Comparison of ENCODE assay signal across 33 mouse cellular contexts in the genomic region with DNA sequence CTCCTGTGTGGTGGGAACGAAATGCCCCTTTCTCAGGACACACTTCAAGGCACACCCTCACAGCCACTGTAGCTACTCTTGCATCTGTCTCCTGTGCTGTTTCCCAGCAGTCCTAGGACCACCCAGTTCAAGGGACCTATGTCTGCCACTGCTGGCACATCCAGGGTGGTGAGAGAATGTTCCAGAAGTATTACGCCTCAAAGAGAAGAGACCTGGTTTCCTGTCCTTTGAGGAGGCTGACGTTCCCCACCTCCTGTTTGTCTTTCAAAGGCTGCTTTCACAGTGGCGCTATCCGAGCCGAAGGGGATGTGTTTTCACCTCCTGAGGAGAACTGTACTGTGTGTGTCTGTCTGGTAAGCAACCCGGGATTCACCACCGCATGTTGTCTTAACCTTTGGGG. TPM values are rescaled to one million over a fixed set of nuclear protein-coding genes. Genes with fewer than 3 reads are reported as not detected.
A peak's percentile ranks its signal among the peaks of the same experiment; 100 is the strongest.
DNase-seq lines count a peak whose midpoint lies in the region; ATAC-seq and TF ChIP-seq lines count a peak whose summit lies in the region.
"Had no signal": no experiment of that assay in that cellular context is flagged by ENCODE, and none has a peak within 500 bp of the region (broad histone marks: within the 10 kb centered on the region; RNA-seq: fewer than 3 reads in every experiment).

No protein-coding gene starts in this region.

- H3K4me1 ChIP-seq in spleen, adult 2 months (ENCODE audit: control insufficient read depth, insufficient read depth, insufficient read length), result no peaks in the 10 kb centered on the region
- H3K4me1 ChIP-seq in hindbrain, embryonic 10.5 days (replicated peaks), result no peaks in the 10 kb centered on the region
- H3K4me1 ChIP-seq in hindbrain, embryonic 11.5 days (replicated peaks; ENCODE audit: control insufficient read depth, insufficient read depth, low read length), result no peaks in the 10 kb centered on the region
- H3K4me1 ChIP-seq: forebrain, embryonic 15.5 days; hindbrain, embryonic 12.5 days; limb, embryonic 15.5 days; neural tube, embryonic 15.5 days had no signal

- TF ChIP-seq POLR2A in spleen, adult 2 months (IDR thresholded peaks at IDR 0.05; ENCODE audit: low read depth, low read length), result no peak

- no peak overlapping the region for H3K9ac ChIP-seq in hindbrain, embryonic 11.5 days (ENCODE audit: low read depth, low read length)
- H3K9ac ChIP-seq: forebrain, embryonic 15.5 days; hindbrain, embryonic 12.5 days; limb, embryonic 15.5 days; liver, embryonic 13.5 days; neural tube, embryonic 15.5 days had no signal

- TF ChIP-seq CTCF in spleen, adult 2 months (IDR thresholded peaks at IDR 0.05; ENCODE audit: extremely low read depth, insufficient read depth, insufficient read length, insufficient replicate concordance), result no peak

- WGBS in spleen, adult 2 months, result 62% methylated on average over 8 of the region's 8 CpGs
- 76% methylated on average over 8 of the region's 8 CpGs for WGBS in hindbrain, embryonic 10.5 days
- 65% methylated on average over 8 of the region's 8 CpGs for WGBS in hindbrain, embryonic 11.5 days

- no peak overlapping the region for H3K4me3 ChIP-seq in spleen, adult 2 months (ENCODE audit: extremely low read depth, insufficient read depth, insufficient read length)
- no peak overlapping the region for H3K4me3 ChIP-seq in hindbrain, embryonic 10.5 days
- no peak overlapping the region for H3K4me3 ChIP-seq in hindbrain, embryonic 11.5 days (ENCODE audit: low read depth, low read length)
- H3K4me3 ChIP-seq: forebrain, embryonic 15.5 days; hindbrain, embryonic 12.5 days; limb, embryonic 10.5 days; limb, embryonic 15.5 days; liver, embryonic 13.5 days; neural tube, embryonic 15.5 days had no signal

- DNase-seq in spleen, adult 2 months (ENCODE audit: low read depth in 1 of 2, low spot score in 2 of 2), result peak; percentile 14 to 53
- DNase-seq in spleen, postnatal 4 days (ENCODE audit: low spot score in 2 of 2), result no peak
- peak; percentile 75 for DNase-seq in thymus, postnatal 0 days (ENCODE audit: low spot score)
- peak; percentile 54 for DNase-seq in thymus, postnatal 4 days
- no peak for DNase-seq in hindbrain, embryonic 10.5 days (ENCODE audit: low spot score)
- no peak for DNase-seq in hindbrain, embryonic 11.5 days (ENCODE audit: low spot score)
- DNase-seq: adrenal gland, postnatal 36 days; cerebellum, adult 18-20 months; cerebellum, postnatal 25 days; heart, postnatal 14 days; kidney, adult 9 months; kidney, postnatal 10 days; layer of hippocampus, adult 9-11 months; liver, embryonic 13.5 days; lung, adult 18-20 months; lung, postnatal 4 days; midbrain, embryonic 14.5 days; spleen, adult 18-20 months had no signal

- H3K4me2 ChIP-seq in hindbrain, embryonic 11.5 days (replicated peaks; ENCODE audit: low read depth, low read length), result no peak overlapping the region
- H3K4me2 ChIP-seq: forebrain, embryonic 15.5 days; hindbrain, embryonic 12.5 days; limb, embryonic 15.5 days; liver, embryonic 13.5 days; neural tube, embryonic 15.5 days had no signal

- 0 out of 2 replicates have a peak, but pooled peaks have one; percentile 19 for ATAC-seq in common myeloid progenitor, adult 5-6 weeks (replicated peaks; ENCODE audit: low read depth, poor library complexity, severe bottlenecking)
- ATAC-seq in hindbrain, embryonic 11.5 days (ENCODE audit: low FRiP score), result no peak
- ATAC-seq: forebrain, embryonic 15.5 days; intestine, postnatal 0 days; lung, postnatal 0 days had no signal

- H3K36me3 ChIP-seq in spleen, adult 2 months (ENCODE audit: control insufficient read depth, insufficient read depth, low read length), result no peaks in the 10 kb centered on the region
- H3K36me3 ChIP-seq in hindbrain, embryonic 10.5 days, result no peaks in the 10 kb centered on the region
- H3K36me3 ChIP-seq in hindbrain, embryonic 11.5 days (ENCODE audit: control insufficient read depth, insufficient read depth, low read length), result no peaks in the 10 kb centered on the region
- H3K36me3 ChIP-seq: forebrain, embryonic 15.5 days; hindbrain, embryonic 12.5 days; limb, embryonic 10.5 days; limb, embryonic 15.5 days; neural tube, embryonic 15.5 days had no signal

- no peak overlapping the region for H3K27ac ChIP-seq in spleen, adult 2 months (ENCODE audit: insufficient read depth, low read length)
- H3K27ac ChIP-seq in hindbrain, embryonic 10.5 days, result no peak overlapping the region
- no peak overlapping the region for H3K27ac ChIP-seq in hindbrain, embryonic 11.5 days (ENCODE audit: low read depth, low read length)
- H3K27ac ChIP-seq: forebrain, embryonic 15.5 days; hindbrain, embryonic 12.5 days; limb, embryonic 10.5 days; limb, embryonic 15.5 days; liver, embryonic 13.5 days; neural tube, embryonic 15.5 days had no signal

- no peaks in the 10 kb centered on the region for H3K27me3 ChIP-seq in spleen, adult 2 months (ENCODE audit: control insufficient read depth, insufficient read depth, low read length)
- peaks cover 3% of the 10 kb centered on the region; the same call in 1 of the 2 replicates for H3K27me3 ChIP-seq in hindbrain, embryonic 10.5 days (ENCODE audit: insufficient read depth, poor library complexity, severe bottlenecking)
- no peaks in the 10 kb centered on the region for H3K27me3 ChIP-seq in hindbrain, embryonic 11.5 days (ENCODE audit: control insufficient read depth, insufficient read depth, low read length)
- H3K27me3 ChIP-seq: forebrain, embryonic 15.5 days; hindbrain, embryonic 12.5 days; limb, embryonic 15.5 days; neural tube, embryonic 15.5 days had no signal

- H3K9me3 ChIP-seq in hindbrain, embryonic 10.5 days, result no peaks in the 10 kb centered on the region
- no peaks in the 10 kb centered on the region for H3K9me3 ChIP-seq in hindbrain, embryonic 11.5 days (ENCODE audit: control insufficient read depth, low read length)
- H3K9me3 ChIP-seq: forebrain, embryonic 15.5 days; hindbrain, embryonic 12.5 days; limb, embryonic 10.5 days; limb, embryonic 15.5 days; liver, embryonic 13.5 days; neural tube, embryonic 15.5 days had no signal

RNA-seq across cellular contexts. Expression of a gene that starts 14.1 kb away (rescaled TPM):
- polyA plus RNA-seq in spleen, adult 2 months (2012; rRNA removed), result 0.07 and 0.21 TPM in 2 replicates
- total RNA-seq in common myeloid progenitor, adult 5-6 weeks (2017), result not detected in 2 replicates
- 1.2 and 2.2 TPM in 2 replicates for polyA plus RNA-seq in thymus, postnatal 0 days (2015; fragmentation: Nextera tagmentation; extraction: Ambion mirVana)
- polyA plus RNA-seq in hindbrain, embryonic 10.5 days (2016; fragmentation: Nextera tagmentation; extraction: Ambion mirVana), result 0.89 and 1.0 TPM in 2 replicates
- 0.25 and 0.86 TPM in 2 replicates for polyA plus RNA-seq in hindbrain, embryonic 11.5 days (2014; fragmentation: Nextera tagmentation; extraction: Ambion mirVana)
- total RNA-seq: gastrocnemius, adult 8-10 months; monocyte, adult 5-6 weeks had no signal
- polyA plus RNA-seq: lung, postnatal 0 days had no signal

RNA-seq across cellular contexts. Expression of a gene that starts 29.7 kb away (rescaled TPM):
- not detected in 2 replicates for polyA plus RNA-seq in spleen, adult 2 months (2012; rRNA removed)
- total RNA-seq in common myeloid progenitor, adult 5-6 weeks (2017), result not detected in 2 replicates
- polyA plus RNA-seq in thymus, postnatal 0 days (2015; fragmentation: Nextera tagmentation; extraction: Ambion mirVana), result 0.49 and 0.95 TPM in 2 replicates
- not detected in 2 replicates for polyA plus RNA-seq in hindbrain, embryonic 10.5 days (2016; fragmentation: Nextera tagmentation; extraction: Ambion mirVana)
- polyA plus RNA-seq in hindbrain, embryonic 11.5 days (2014; fragmentation: Nextera tagmentation; extraction: Ambion mirVana), result not detected in 2 replicates
- total RNA-seq: adrenal gland, adult 18-20 months; adrenal gland, postnatal 36 days; gastrocnemius, adult 8-10 months; heart, postnatal 14 days; left cerebral cortex, postnatal 10 days; MEL; monocyte, adult 5-6 weeks had no signal
- polyA plus RNA-seq: embryonic facial prominence, embryonic 11.5 days; forebrain, embryonic 15.5 days; heart, embryonic 14.5 days; hindbrain, embryonic 12.5 days; limb, embryonic 10.5 days; limb, embryonic 15.5 days; liver, embryonic 13.5 days; lung, postnatal 0 days; midbrain, embryonic 14.5 days; neural tube, embryonic 15.5 days had no signal

RNA-seq across cellular contexts. Expression of a gene that starts 40.4 kb away (rescaled TPM):
- polyA plus RNA-seq in spleen, adult 2 months (2012; rRNA removed), result 19.7 and 22.0 TPM in 2 replicates
- total RNA-seq in common myeloid progenitor, adult 5-6 weeks (2017), result 6.5 and 11.5 TPM in 2 replicates
- polyA plus RNA-seq in thymus, postnatal 0 days (2015; fragmentation: Nextera tagmentation; extraction: Ambion mirVana), result 14.6 and 19.3 TPM in 2 replicates
- 36.7 and 40.7 TPM in 2 replicates for polyA plus RNA-seq in hindbrain, embryonic 10.5 days (2016; fragmentation: Nextera tagmentation; extraction: Ambion mirVana)
- 23.9 and 27.2 TPM in 2 replicates for polyA plus RNA-seq in hindbrain, embryonic 11.5 days (2014; fragmentation: Nextera tagmentation; extraction: Ambion mirVana)

RNA-seq across cellular contexts. Expression of a gene that starts 42.7 kb away (rescaled TPM):
- polyA plus RNA-seq in spleen, adult 2 months (2012; rRNA removed), result 4.6 and 5.4 TPM in 2 replicates
- 3.5 and 7.3 TPM in 2 replicates for total RNA-seq in common myeloid progenitor, adult 5-6 weeks (2017)
- polyA plus RNA-seq in thymus, postnatal 0 days (2015; fragmentation: Nextera tagmentation; extraction: Ambion mirVana), result 12.4 and 13.7 TPM in 2 replicates
- polyA plus RNA-seq in hindbrain, embryonic 10.5 days (2016; fragmentation: Nextera tagmentation; extraction: Ambion mirVana), result 21.6 and 23.3 TPM in 2 replicates
- polyA plus RNA-seq in hindbrain, embryonic 11.5 days (2014; fragmentation: Nextera tagmentation; extraction: Ambion mirVana), result 20.3 and 23.0 TPM in 2 replicates

RNA-seq across cellular contexts. Expression of a gene that starts 43.0 kb away (rescaled TPM):
- 53.3 and 59.0 TPM in 2 replicates for polyA plus RNA-seq in spleen, adult 2 months (2012; rRNA removed)
- total RNA-seq in common myeloid progenitor, adult 5-6 weeks (2017), result 424 and 475 TPM in 2 replicates
- 148 and 156 TPM in 2 replicates for polyA plus RNA-seq in thymus, postnatal 0 days (2015; fragmentation: Nextera tagmentation; extraction: Ambion mirVana)
- polyA plus RNA-seq in hindbrain, embryonic 10.5 days (2016; fragmentation: Nextera tagmentation; extraction: Ambion mirVana), result 461 and 484 TPM in 2 replicates
- polyA plus RNA-seq in hindbrain, embryonic 11.5 days (2014; fragmentation: Nextera tagmentation; extraction: Ambion mirVana), result 303 and 389 TPM in 2 replicates

Comparison
In these comparisons a context has a peak if more than half of its experiments do, and no peak if none do; other contexts are left out.
1. DNase-seq: peak in spleen, adult 2 months (2 of 2), thymus, postnatal 0 days (single experiment) and thymus, postnatal 4 days (single experiment); none in spleen, postnatal 4 days (0 of 2), hindbrain, embryonic 10.5 days (single experiment) and hindbrain, embryonic 11.5 days (single experiment).